Mouse (Mus musculus): Measurements from ENCODE around the gene Ms4a1. TPM values are rescaled to one million over a fixed set of nuclear protein-coding genes. Genes with fewer than 3 reads are reported as not detected.
"Not testable (repeated sequence)": the region's sequence is repeated elsewhere in the genome, so short reads cannot be mapped to it uniquely, and the experiment has no call there.

The Ms4a1 gene
- total and polyA plus RNA-seq, 3 experiments = 0.22 TPM; not detected in 2

DNA sequence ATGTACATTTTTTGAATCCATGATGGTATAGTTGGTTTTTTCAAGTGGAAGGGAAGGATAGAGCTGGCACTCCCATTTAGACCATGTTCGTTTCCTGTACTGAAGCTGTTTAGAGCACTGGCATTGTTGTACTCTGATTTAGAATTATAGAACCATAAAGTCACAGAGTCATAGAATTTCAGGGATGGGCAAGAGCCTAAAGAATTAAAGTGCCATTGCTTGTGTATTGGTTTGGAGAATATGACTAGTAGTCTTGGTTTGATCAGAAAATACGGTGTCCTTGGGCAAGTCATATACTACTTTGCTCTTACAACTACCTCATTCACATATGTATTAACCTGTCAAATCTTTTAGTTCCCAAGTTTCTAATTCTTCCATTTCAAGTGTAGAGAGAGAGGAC, 17.7 kb upstream of the Ms4a1 start, which contains the start of gene Ms4a5:
Ms4a5 (minus strand) TSS at position 101 of the 400 bp plus-strand sequence.
- TF ChIP-seq CTCF (IDR thresholded peaks at IDR 0.05; ENCODE audit: low read depth, low read length) (no peak), POLR2AphosphoS5 (IDR thresholded peaks at IDR 0.05; ENCODE audit: insufficient replicate concordance, low read depth, low read length) (no peak), TAL1 (conservative IDR thresholded peaks at IDR 0.05; ENCODE audit: low read depth, low read length) (no peak), GATA2 (IDR thresholded peaks at IDR 0.05; ENCODE audit: borderline replicate concordance, low read depth, low read length) (no peak), GATA1 (IDR thresholded peaks at IDR 0.05; ENCODE audit: borderline replicate concordance, low read length) (no peak)
- Histone ChIP-seq H3K4me3 (ENCODE audit: low read depth, low read length) (no peak within 1 kb of the TSS), H3K36me3 (replicated peaks) (no peaks in the 10 kb centered on the region), H3K27me3 (ENCODE audit: insufficient read depth, low read length) (no peaks in the 10 kb centered on the region), H3K4me1 (ENCODE audit: insufficient read depth, low read depth, low read length) (no peaks in the 10 kb centered on the region), H3K9me3 (replicated peaks) (no peaks in the 10 kb centered on the region)
- no peak for ATAC-seq (ENCODE audit: extremely low read depth, insufficient number of reproducible peaks, low FRiP score, poor library complexity, severe bottlenecking)
- no peak for DNase-seq (ENCODE audit: low spot score)

DNA sequence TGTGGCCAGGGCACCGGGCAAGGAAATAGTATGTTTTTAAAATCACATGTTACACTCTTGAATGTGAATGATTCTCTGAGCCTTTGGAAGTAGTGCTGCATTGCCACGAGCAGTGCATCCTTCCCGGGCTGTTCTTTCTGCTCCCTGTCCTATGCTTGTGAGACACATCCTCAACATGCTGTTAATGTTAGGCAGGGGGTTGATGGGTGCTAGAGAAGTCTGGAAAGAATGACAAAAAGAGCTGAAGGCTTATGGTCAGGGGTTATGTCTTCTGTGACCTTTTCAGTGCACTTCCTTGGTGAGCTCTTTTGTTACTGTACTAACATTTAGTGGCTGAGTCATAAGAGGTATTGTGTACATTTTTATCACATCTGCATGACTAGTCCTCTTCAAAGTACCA, 14.2 kb upstream of the Ms4a1 start:
- DNase-seq (ENCODE audit: low spot score) = no peak
- no peak for ATAC-seq (ENCODE audit: extremely low read depth, insufficient number of reproducible peaks, low FRiP score, poor library complexity, severe bottlenecking)
- Histone ChIP-seq H3K36me3 (replicated peaks) (no peaks in the 10 kb centered on the region), H3K9me3 (replicated peaks) (no peaks in the 10 kb centered on the region), H3K27me3 (ENCODE audit: insufficient read depth, low read length) (no peaks in the 10 kb centered on the region), H3K4me1 (ENCODE audit: insufficient read depth, low read depth, low read length) (no peaks in the 10 kb centered on the region), H3K4me3 (ENCODE audit: low read depth, low read length) (no peak overlapping the region)
- TF ChIP-seq CTCF (IDR thresholded peaks at IDR 0.05; ENCODE audit: low read depth, low read length) (no peak), POLR2AphosphoS5 (IDR thresholded peaks at IDR 0.05; ENCODE audit: insufficient replicate concordance, low read depth, low read length) (no peak), TAL1 (conservative IDR thresholded peaks at IDR 0.05; ENCODE audit: low read depth, low read length) (no peak), GATA2 (IDR thresholded peaks at IDR 0.05; ENCODE audit: borderline replicate concordance, low read depth, low read length) (no peak), GATA1 (IDR thresholded peaks at IDR 0.05; ENCODE audit: borderline replicate concordance, low read length) (no peak)

DNA sequence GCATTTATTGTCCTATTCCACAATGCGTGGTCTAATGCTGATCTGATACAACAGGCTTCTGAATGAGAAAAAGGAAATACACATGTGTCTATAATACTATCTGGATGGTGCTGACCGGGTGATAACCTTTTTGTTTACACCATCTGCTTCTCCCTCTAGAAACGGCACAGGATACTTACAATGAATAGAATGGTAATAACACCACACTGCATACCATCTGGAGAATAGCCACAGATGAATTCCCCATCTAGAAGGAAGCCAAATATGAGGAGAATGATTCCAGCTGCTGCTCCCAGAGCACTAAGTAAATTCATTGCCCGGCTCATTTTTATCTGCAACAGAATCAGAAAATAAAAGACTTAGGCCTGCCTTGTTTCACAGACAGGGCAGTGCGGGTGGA, 10.4 kb upstream of the Ms4a1 start:
- Histone ChIP-seq H3K4me1 (ENCODE audit: insufficient read depth, low read depth, low read length) (no peaks in the 10 kb centered on the region), H3K9me3 (replicated peaks) (no peaks in the 10 kb centered on the region), H3K4me3 (ENCODE audit: low read depth, low read length) (no peak overlapping the region), H3K36me3 (replicated peaks) (no peaks in the 10 kb centered on the region), H3K27me3 (ENCODE audit: insufficient read depth, low read length) (no peaks in the 10 kb centered on the region)
- no peak for DNase-seq (ENCODE audit: low spot score)
- no peak for TF ChIP-seq GATA2 (IDR thresholded peaks at IDR 0.05; ENCODE audit: borderline replicate concordance, low read depth, low read length)
- TF ChIP-seq GATA1 (IDR thresholded peaks at IDR 0.05; ENCODE audit: borderline replicate concordance, low read length) = no peak
- no peak for TF ChIP-seq TAL1 (conservative IDR thresholded peaks at IDR 0.05; ENCODE audit: low read depth, low read length)
- no peak for ATAC-seq (ENCODE audit: extremely low read depth, insufficient number of reproducible peaks, low FRiP score, poor library complexity, severe bottlenecking)

DNA sequence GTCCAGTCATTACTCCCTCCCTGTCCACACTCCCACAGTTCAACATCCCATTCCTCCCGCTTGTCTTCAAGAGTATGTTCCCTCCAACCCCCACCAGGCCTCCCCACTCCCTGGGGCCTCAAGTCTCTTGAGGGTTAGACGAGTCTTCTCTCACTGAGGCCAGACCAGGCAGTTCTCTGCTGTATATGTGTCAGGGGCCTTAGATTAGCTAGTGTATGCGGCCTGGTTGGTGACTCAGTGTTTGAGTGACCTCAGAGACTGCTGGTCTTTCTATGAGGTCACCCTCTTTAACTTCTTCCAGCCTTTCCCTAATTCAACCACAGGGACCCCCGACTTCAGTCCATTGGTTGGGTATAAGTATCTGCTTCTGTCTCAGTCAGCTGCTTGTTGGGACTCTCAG, 915 bp upstream of the Ms4a1 start:
- Histone ChIP-seq H3K4me1 (ENCODE audit: insufficient read depth, low read depth, low read length) (no peaks in the 10 kb centered on the region), H3K27me3 (ENCODE audit: insufficient read depth, low read length) (no peaks in the 10 kb centered on the region; the same call in 1 of the 2 replicates), H3K36me3 (replicated peaks) (no peaks in the 10 kb centered on the region), H3K9me3 (replicated peaks) (no peaks in the 10 kb centered on the region), H3K4me3 (ENCODE audit: low read depth, low read length) (no peak overlapping the region)
- no peak for DNase-seq (ENCODE audit: low spot score)
- TF ChIP-seq GATA1 (IDR thresholded peaks at IDR 0.05; ENCODE audit: borderline replicate concordance, low read length) (no peak), CTCF (IDR thresholded peaks at IDR 0.05; ENCODE audit: low read depth, low read length) (no peak), GATA2 (IDR thresholded peaks at IDR 0.05; ENCODE audit: borderline replicate concordance, low read depth, low read length) (no peak), TAL1 (conservative IDR thresholded peaks at IDR 0.05; ENCODE audit: low read depth, low read length) (no peak), POLR2AphosphoS5 (IDR thresholded peaks at IDR 0.05; ENCODE audit: insufficient replicate concordance, low read depth, low read length) (no peak)
- ATAC-seq (ENCODE audit: extremely low read depth, insufficient number of reproducible peaks, low FRiP score, poor library complexity, severe bottlenecking) = no peak

DNA sequence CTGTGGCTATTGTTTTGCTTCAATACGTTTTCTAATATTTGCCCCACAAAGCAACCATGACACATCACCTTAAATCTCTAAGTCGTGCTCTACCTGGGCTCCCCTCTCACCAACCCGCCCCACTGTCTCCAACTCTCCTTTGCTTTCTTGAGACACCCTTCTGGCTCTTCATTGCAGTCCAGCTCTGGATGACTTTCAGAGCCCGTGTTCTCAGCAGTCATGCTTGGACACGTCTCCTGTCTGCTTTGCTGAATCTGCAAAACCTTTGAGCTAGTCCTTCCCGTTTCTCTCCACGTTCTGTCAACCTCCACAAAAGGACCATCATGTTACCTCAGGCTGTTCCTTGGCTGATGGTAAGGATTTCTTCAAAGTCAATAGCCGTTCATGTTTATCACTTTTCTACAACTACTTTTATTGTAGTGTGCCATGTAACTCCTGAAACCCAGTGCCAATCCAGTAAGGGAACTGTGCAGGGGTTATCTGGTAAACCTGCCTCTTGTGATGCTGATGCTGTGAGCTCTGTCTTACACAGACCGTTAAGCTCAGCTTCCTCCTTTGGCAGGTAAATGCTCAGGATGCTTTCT, 1.3 kb downstream of the Ms4a1 start:
- Histone ChIP-seq H3K4me1 (ENCODE audit: insufficient read depth, low read depth, low read length) (no peaks in the 10 kb centered on the region), H3K36me3 (replicated peaks) (no peaks in the 10 kb centered on the region), H3K9me3 (replicated peaks) (no peaks in the 10 kb centered on the region), H3K4me3 (ENCODE audit: low read depth, low read length) (no peak overlapping the region), H3K27me3 (ENCODE audit: insufficient read depth, low read length) (no peaks in the 10 kb centered on the region; the same call in 1 of the 2 replicates)
- ATAC-seq (ENCODE audit: extremely low read depth, insufficient number of reproducible peaks, low FRiP score, poor library complexity, severe bottlenecking) = no peak
- no peak for DNase-seq (ENCODE audit: low spot score)
- TF ChIP-seq TAL1 (conservative IDR thresholded peaks at IDR 0.05; ENCODE audit: low read depth, low read length) (no peak), POLR2AphosphoS5 (IDR thresholded peaks at IDR 0.05; ENCODE audit: insufficient replicate concordance, low read depth, low read length) (no peak), GATA2 (IDR thresholded peaks at IDR 0.05; ENCODE audit: borderline replicate concordance, low read depth, low read length) (no peak), GATA1 (IDR thresholded peaks at IDR 0.05; ENCODE audit: borderline replicate concordance, low read length) (no peak), CTCF (IDR thresholded peaks at IDR 0.05; ENCODE audit: low read depth, low read length) (no peak)

DNA sequence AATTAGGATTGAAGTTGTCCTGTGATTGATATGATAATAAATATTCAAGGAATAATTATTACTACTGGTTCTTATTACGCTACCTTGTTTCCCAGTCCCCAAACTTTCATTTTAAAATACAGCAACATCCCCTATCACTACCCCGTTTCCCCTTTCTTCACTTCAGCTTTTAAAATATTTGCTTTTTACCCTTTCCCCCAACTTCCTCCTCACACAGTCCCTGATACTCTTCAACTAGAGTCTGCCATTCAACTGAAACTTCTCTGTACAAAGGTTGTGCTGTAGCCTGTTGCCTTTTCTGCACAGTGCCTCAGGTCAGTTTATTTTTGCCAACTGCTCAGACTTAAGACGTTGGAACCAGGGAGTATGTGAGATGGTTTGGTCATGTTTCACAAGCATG, 2.5 kb downstream of the Ms4a1 start:
- TF ChIP-seq TAL1 (conservative IDR thresholded peaks at IDR 0.05; ENCODE audit: low read depth, low read length) (no peak), GATA2 (IDR thresholded peaks at IDR 0.05; ENCODE audit: borderline replicate concordance, low read depth, low read length) (no peak), GATA1 (IDR thresholded peaks at IDR 0.05; ENCODE audit: borderline replicate concordance, low read length) (no peak), POLR2AphosphoS5 (IDR thresholded peaks at IDR 0.05; ENCODE audit: insufficient replicate concordance, low read depth, low read length) (no peak), CTCF (IDR thresholded peaks at IDR 0.05; ENCODE audit: low read depth, low read length) (no peak)

DNA sequence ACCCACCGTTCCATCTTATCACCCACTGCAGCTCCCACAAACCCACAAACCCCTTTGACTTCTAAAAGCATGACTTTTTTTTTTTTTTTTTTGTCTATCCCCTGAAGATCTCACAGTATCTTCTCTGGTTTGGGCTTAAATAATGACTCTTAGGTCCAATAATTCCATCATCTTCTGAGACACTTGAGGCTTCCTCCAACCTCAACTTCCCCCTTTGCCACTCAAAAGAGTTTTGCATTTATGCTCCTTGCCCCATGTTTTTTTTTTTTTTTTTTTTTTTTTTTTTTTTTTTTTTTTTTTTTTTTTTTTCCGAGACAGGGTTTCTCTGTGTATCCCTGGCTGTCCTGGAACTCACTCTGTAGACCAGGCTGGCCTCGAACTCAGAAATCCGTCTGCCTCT, 3.1 kb downstream of the Ms4a1 start:
- H3K9me3 ChIP-seq (replicated peaks); DNase-seq (ENCODE audit: low spot score); H3K4me1 ChIP-seq (ENCODE audit: insufficient read depth, low read depth, low read length); H3K27me3 ChIP-seq (ENCODE audit: insufficient read depth, low read length); H3K36me3 ChIP-seq (replicated peaks); H3K4me3 ChIP-seq (ENCODE audit: low read depth, low read length); ATAC-seq (ENCODE audit: extremely low read depth, insufficient number of reproducible peaks, low FRiP score, poor library complexity, severe bottlenecking): not testable (repeated sequence)

More for the DNA sequence above, 2.5 kb downstream of the Ms4a1 start:
- Histone ChIP-seq H3K4me1 (ENCODE audit: insufficient read depth, low read depth, low read length) (no peaks in the 10 kb centered on the region), H3K9me3 (replicated peaks) (no peaks in the 10 kb centered on the region), H3K27me3 (ENCODE audit: insufficient read depth, low read length) (no peaks in the 10 kb centered on the region), H3K4me3 (ENCODE audit: low read depth, low read length) (no peak overlapping the region), H3K36me3 (replicated peaks) (no peaks in the 10 kb centered on the region)
- ATAC-seq (ENCODE audit: extremely low read depth, insufficient number of reproducible peaks, low FRiP score, poor library complexity, severe bottlenecking) (no peak), DNase-seq (ENCODE audit: low spot score) (no peak)

Data from G1E (cell line).